Mouse (Mus musculus) sigmoid colon, adult 10 weeks (tissue): ENCODE measurements around the gene Elf1. TPM values are rescaled to one million over a fixed set of nuclear protein-coding genes. Genes with fewer than 3 reads are reported as not detected.

Source experiments
- polyA plus RNA-seq: library from polyadenylated mRNA; stranded (reverse); fragments of 350-450 nt; fragmentation: Illumina TruSeq; extraction: RNeasy Lipid Tissue Mini Kit (QIAGEN cat#74804); gene quantifications from one replicate; pipeline ENCODE4 v1.2.3, GENCODE M21; 2014; ENCODE audit warnings: low read depth, low replicate concordance

The Elf1 gene
- 160 TPM for polyA plus RNA-seq

GRCm38 (mm10) chr14:79480624-79481338 lies at the start of gene Elf1:
Gene Elf1 (plus strand): TSS chr14:79481194.

GRCm38 (mm10) chr14:79451681-79452590 lies 29.1 kb upstream of the Elf1 start, which contains the start of gene Kbtbd6:
Gene Kbtbd6 (plus strand): TSS chr14:79451835.

GRCm38 (mm10) chr14:79481339-79482151 lies 551 bp downstream of the Elf1 start, which contains the start of gene Wbp4:
Gene Wbp4 (minus strand): TSS chr14:79481520.

GRCm38 (mm10) chr14:79587139-79587851 lies 106.3 kb downstream of the Elf1 start, which contains the start of gene Sugt1:
Gene Sugt1 (plus strand): TSS chr14:79587691.

Other genes starting within 250 kb of the Elf1 start
- not detected for gene Zfp957, start 233.8 kb upstream of the Elf1 start, polyA plus RNA-seq
- gene Rgcc, start 179.5 kb upstream of the Elf1 start, polyA plus RNA-seq, result 9.7 TPM
- 59.5 TPM for gene Naa16, start 90.4 kb upstream of the Elf1 start, polyA plus RNA-seq
- gene Mtrf1, start 83.4 kb upstream of the Elf1 start, polyA plus RNA-seq, result 13.4 TPM
- gene Kbtbd7, start 54.7 kb upstream of the Elf1 start, polyA plus RNA-seq, result 32.7 TPM
- gene Kbtbd6, start 29.4 kb upstream of the Elf1 start, polyA plus RNA-seq, result 0.63 TPM
- 64.8 TPM for gene Wbp4, start 326 bp downstream of the Elf1 start, polyA plus RNA-seq
- 292 TPM for gene Sugt1, start 106.5 kb downstream of the Elf1 start, polyA plus RNA-seq
- gene Cnmd, start 181.0 kb downstream of the Elf1 start, polyA plus RNA-seq, result not detected